Mouse (Mus musculus): ENCODE data around the gene Cdh1.
"Not testable (repeated sequence)": the region's sequence is repeated elsewhere in the genome, so short reads cannot be mapped to it uniquely, and the experiment has no call there.

Gene Cdh1

DNA sequence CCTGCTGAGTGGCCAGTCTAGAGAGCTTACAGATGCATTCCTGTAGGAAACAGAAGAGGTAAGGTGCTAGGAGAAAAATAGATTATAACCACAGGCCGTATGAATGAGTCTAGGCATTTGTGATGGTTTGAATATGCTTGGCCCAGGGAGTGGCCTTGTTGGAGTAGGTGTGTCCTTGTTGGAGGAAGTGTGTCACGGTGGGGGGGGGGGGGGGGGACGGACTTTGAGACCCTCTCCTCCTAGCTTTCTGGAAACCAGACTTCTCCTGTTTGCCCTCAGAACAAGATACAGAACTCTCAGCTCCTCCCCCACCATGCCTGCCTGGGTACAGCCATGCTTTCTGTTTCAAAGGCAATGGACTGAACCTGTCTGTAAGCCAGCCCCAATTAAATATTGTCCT is 10.7 kb upstream of the Cdh1 start:
- DNase-seq (ENCODE audit: low read depth, low spot score): no peak

DNA sequence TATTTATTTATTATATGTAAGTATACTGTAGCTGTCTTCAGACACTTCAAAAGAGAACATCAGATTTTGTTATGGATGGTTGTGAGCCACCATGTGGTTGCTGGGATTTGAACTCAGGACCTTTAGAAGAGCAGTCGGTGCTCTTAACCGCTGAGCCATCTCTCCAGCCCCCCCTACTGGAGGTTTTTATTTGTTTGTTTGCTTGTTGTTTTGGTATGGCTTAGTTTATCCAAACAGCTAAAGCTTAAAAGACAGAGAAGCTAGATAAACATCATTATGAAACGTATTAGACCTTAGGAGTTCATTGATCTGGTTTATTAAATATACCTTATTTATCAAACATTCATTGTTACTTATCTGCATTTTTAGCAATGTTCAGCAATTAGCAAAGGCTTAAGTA is 7.5 kb upstream of the Cdh1 start:
- DNase-seq (ENCODE audit: low read depth, low spot score): peak; percentile 57

DNA sequence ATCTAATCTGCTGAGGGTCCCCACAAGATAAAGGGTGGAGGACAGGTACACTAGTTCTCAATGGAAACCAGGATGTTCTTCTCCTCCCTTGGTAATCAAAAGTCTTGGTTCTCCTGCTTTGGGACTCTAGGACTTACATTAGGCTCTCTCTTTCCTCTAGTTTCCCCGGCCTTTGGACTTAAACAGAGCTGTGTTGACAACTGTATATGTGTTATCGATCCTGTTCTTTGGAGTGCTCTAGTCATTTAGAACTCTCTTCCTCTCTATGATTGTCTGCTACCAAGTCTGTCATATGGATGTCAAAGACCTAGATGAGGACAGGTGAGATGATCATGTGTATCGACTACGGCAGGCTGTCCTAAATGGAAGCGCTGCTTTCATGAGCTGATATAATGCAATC is 6.1 kb upstream of the Cdh1 start:
- DNase-seq (ENCODE audit: low read depth, low spot score): no peak

DNA sequence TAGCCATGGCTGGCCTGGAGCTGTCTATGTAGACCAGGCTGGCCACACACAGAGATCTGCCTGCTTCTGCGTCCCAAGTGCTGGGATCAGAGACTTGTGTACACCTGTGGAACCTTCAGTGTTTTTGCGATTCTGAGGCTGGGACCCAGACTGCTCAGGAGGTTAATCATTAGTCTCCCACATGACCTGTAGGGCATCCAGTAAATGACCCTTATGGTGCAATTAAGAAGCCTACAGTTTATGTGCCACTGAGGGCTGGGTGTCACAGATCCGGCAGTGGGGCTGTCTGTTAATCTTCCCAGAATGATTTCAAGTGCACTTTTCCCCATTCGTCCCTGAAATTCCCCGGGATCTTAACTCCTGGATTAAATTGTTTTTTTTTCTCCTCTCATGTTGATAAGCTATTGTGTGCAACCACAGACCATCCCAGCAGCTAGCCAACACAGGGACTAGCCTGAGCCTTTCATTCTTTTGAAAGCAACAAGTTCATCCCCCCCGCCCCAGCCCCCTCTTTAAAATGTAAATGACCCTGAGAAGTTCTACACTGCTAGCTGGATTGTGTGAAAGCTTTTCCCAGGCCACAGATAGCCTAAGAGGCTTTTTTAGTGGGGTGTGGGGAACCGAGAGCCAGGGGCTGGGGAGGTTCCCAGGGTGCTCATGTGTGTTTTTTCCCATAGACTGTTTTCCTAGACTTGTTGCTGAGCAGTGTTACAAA is 3.7 kb upstream of the Cdh1 start:
- peak; percentile 86 for DNase-seq (ENCODE audit: low read depth, low spot score)

DNA sequence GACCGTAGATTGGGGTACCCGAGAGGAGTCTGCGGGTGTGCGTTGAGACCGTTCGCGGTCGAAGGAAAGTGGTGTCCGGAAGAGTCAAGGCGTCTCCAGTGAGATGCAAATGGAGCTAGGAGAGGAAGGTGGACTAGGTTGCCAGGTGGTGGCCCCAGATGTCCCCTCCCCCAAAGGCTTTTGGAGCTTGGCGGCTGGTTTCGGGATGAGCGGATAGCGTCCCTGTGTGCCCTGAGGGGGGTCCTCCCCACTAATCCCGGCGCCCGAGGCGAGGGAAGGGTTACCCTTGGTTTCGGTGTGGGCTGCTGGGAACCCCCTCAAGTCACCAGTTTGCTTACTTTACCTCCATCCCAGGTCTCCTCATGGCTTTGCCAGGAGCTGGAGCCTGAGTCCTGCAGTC is 782 bp downstream of the Cdh1 start:
- peak; percentile 77 for DNase-seq (ENCODE audit: low read depth, low spot score)

DNA sequence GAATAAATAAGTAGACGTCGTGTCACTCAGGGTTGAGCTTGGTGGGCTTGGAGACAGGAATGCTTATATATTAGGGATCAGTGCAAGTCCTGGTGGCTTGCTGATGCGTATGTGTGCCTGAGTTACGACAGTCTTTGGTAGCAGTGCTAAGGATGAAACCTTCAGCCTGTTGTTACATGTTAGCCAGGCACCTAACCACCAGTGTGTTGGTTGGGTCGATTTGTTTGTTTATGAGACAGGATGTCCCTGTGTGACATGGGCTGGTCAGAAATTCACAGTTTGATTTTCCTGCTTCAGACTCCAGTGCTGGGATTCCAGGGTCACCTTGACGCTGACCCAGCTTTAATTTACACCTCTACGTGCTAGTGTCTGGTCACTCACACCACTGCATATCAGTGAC is 2.5 kb downstream of the Cdh1 start:
- no peak for DNase-seq (ENCODE audit: low read depth, low spot score)

DNA sequence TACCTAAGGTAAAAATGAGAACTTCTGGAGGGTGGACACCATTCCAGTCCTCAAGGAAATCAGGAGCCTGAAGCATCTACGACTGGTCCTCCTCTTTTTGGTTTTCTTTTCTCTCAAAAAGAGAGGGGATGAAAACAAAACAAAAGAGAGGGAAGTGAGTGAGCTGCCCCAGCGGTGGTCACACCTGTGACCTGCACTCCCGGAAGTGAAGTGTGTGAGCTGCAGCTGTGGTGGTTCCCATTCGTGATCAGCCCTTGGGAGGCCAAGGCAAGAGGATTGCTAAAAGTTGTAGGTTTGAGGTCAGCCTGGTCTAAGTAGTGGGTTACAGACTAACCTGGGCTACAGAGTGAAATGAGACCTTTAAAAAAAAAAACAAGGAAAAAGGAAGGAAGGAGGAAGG is 3.0 kb downstream of the Cdh1 start:
- DNase-seq (ENCODE audit: low read depth, low spot score): peak; percentile 17

DNA sequence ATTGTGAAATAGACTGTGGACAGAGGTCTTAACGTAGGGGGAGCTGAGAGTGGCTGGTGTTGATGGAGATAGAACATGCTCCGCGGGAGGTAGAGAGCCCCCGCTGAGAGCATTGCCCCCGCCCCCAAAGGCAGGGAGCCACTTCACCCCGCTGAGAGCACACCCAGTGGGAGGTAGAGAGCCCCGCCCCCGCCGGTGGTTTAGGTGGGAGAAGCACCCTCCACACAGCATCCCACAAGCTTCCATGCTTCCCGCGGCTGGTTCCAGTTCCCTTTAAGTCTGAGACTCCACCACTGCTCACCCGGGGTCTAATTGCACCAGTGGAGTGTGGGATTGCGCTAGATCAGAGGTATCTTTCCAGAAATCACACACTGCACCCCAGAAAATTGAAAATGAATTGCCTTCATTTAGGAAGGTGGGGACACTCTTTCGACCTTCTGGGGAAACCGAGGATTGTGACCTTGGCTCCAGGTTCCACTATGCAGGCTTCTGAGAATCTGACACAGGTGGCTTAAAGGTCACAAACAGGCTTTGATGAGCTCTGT is 3.5 kb downstream of the Cdh1 start:
- DNase-seq (ENCODE audit: low read depth, low spot score): peak; percentile 51

DNA sequence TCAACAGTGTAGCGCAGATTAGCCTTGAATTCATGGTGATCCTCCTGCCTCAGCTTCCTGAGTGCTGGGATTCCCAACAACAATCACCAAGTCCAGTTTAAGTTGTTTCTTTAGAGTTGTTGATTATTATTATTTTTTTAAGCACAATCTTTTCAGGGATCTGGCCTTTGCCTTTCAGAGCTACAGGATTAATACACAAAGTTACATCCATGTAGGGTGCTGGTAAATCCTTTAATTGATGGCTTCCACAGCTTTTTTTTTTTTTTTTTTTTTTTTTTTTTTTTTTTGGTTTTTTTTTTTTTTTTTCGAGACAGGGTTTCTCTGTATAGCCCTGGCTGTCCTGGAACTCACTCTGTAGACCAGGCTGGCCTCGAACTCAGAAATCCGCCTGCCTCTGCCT is 4.6 kb downstream of the Cdh1 start:
- not testable (repeated sequence) for DNase-seq (ENCODE audit: low read depth, low spot score)

DNA sequence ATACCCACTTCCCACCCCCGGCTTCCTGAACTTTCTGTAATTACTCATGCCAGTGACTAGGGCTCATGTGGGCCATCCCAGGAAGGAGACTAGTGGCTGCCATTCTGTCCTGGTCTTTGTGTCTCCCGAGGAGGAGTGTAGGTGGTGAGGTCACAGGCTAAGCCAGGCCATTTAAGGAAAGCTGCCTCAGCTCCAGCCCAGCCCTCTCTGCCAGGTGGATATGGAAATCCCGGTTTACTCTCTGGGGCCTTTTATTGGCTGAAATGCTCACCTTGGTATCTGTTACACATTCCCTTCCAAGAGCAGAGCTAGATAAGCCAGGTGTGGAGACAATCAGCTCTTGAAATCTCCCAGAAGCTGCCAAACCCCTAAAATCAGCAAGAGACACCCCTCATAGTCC is 5.3 kb downstream of the Cdh1 start:
- peak; percentile 88 for DNase-seq (ENCODE audit: low read depth, low spot score)

DNA sequence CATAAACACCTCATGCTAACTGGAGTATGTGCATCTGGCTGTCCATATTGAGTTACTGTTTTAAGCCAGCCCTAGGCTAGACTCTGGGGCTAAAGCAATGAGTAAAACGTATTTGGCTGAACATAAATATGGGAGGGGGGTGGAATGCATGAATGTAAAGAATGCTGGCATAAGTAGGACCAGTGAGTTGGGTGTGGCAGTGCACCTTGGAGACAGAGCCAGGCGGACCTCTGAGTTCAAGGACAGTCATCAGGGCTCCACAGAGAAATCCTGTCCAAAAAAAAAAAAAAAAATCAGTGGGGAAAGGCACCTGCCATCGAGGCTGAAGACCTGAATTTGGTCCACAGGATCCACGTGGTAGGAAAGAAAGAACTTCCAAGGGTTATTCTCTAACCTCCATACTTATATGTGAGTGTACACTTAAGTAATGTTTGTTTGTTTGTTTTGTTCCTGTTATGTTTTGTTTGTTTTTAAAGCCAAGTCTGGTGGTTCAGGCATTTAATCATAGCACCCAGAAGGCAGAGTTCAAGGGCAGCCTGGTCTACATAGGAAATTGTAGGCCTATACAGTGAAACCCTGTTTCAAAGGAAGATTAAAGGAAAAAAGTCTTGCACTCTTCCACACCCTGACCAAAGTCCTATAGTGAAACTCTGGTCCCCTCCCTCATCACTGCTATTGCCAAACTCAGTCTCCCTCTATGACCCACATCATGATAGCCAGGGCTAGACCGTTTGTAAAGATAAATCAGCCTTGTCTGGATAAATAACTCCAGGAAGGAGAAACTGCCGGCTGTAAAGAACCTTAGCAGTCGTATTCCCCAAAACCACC is 6.1 kb downstream of the Cdh1 start:
- DNase-seq (ENCODE audit: low read depth, low spot score): peak; percentile 97

DNA sequence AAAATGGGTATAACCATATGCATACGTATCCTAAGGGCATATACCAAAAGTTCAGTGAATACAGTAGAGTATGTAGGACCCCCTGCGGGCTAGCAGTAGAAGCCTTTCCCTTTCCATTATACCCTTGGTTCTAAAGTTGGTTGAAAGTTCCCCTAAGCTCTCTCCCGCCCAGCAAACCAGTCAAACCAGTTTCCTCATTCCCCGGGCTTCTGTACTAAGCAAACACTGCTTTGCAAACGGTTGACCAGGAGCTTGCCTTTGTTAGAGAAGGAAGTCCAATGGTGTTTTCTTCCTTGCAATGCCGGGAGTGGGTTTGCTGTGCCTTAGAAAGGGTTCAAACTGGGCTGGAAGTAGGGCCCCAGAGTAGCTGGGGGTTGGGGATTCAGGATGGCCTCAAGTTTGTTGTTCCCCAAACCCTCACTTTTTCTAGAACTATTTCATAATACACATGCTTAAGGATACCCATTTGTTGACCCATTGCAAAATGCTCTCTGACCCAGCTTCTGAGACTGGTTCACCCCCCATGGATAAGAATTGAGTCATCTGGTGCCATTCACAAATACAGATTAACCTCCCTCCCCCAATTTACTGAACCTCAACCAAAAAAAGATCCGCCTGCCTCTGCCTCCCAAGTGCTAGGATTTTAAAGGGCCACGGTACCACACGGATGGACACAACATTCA is 7.9 kb downstream of the Cdh1 start:
- peak; percentile 98 for DNase-seq (ENCODE audit: low read depth, low spot score)

DNA sequence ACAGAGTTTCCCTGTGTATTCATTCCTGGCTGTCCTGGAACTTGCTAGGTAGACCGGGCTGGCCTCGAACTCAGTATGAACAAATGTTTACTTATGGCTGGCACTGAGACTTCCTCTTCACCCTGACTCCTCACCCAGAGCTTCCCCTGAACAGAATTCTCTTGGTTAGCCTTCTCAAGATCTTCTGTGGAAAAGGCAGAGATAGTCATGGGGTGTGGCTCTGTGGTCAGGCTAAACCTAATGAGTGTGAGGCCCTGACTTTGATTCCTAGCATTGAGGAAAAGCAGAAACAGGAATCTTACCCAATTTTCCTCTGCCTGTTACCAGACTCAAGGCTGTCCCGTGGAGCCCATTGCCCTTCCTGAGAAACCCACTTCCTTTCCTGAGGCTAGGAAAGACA is 8.9 kb downstream of the Cdh1 start:
- DNase-seq (ENCODE audit: low read depth, low spot score): no peak

DNA sequence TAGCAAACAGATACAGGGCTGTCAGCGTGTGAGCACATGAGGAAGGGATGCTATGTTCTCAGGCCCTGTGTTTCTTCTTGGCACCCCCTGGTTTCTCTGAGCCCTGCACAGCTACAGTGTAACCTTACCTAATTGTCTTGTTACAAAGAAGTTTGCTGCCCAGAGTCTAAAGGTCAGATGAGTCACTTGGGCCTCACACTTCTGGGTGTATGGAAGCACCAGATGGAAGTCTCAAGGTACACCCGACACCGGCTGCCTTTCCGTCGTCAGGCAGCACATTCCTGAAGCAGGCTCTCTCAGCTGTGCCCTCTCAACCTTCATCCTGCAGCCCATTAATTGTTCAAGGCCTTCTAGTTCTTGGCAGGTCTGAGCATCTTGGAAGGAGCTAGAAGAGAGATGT is 11.6 kb downstream of the Cdh1 start:
- peak; percentile 84 for DNase-seq (ENCODE audit: low read depth, low spot score)

DNA sequence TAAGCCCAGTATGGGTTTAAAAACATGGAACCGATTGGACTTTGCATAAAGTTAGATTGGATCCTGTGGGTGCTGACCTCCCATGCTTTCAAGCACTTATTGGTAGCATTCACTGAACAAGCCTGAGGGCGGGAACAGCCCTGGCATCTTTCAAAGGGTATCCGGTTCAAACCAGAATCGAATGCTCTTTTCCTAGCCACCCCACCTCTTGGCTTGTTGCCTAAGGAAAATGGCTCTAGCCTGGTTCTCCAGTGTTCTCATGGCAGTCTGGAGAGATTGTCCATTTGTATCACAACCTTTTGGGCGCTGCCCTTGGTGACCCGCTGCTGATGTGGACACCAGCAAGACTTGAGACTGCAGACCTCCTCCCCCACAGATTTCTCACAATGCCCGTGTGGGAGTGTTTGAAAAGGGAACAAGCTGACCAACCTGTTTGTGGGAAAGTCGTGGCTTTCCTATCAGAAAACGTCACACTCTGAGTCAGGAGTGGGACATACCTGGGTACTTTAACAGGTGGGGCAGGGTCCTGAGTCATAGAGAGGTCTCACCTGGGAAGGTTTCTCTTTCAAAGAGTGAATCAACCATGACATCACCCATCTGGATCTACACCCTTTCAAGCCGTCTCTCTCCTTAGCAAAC is 12.6 kb downstream of the Cdh1 start:
- peak; percentile 81 for DNase-seq (ENCODE audit: low read depth, low spot score)

DNA sequence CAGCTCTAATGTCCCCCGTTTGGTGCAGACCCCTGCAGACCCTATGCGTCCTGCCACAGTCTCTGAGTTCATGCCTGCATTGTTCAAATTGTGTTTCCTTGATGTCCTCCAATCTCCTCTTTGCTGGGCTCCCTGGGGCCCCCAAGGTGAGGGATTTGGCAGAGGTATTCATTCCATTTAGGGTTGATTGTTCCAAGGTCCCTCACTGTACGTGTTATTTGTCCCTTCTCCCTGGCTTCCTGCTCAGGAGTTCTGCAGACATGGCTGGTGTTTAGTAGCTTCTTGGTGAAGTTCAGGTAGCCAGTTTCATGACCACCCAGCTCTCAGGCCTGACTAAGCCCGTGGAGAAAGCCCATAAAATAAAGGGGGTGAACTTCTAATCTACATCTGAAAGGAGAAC is 13.5 kb downstream of the Cdh1 start:
- peak; percentile 51 for DNase-seq (ENCODE audit: low read depth, low spot score)

DNA sequence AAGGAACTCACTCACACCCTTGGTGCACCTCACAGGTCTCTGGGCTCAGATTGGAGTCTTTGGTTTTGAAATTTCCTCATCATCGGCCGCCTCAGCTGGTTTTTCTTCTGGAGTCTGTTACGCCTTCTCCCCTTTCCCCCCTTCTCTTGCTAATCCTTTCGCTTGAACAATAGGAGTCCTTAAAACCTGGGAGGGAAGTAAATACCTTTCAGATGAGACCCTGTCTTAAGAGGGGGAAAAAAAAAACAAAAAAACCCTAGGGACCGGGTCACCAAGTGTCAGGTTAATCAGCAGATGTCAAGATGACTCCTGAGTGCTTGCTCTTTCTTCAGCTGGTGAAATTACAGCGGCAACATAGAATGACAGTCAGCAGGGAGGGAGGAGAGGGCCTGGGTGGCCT is 14.0 kb downstream of the Cdh1 start:
- peak; percentile 85 for DNase-seq (ENCODE audit: low read depth, low spot score)

DNA sequence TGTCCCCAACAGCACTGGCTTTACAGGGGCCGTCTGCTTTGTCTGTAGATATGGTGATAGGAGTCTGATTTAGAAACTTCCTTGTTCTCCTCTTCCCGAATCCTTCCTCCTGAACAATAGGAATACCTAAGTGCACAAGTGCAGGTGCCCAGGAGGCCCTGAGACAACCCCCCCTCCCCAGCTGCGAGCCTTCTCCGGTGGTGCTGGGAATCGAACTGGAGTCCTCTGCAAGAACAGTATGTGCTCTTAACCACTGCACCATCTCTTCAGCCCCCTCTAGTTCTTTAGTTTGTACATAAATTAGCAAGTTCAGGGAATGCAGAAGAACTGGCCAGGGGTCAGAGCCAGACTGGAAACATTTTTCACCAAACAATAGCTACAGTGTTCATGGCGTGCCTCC is 14.7 kb downstream of the Cdh1 start:
- DNase-seq (ENCODE audit: low read depth, low spot score): peak; percentile 82

DNA sequence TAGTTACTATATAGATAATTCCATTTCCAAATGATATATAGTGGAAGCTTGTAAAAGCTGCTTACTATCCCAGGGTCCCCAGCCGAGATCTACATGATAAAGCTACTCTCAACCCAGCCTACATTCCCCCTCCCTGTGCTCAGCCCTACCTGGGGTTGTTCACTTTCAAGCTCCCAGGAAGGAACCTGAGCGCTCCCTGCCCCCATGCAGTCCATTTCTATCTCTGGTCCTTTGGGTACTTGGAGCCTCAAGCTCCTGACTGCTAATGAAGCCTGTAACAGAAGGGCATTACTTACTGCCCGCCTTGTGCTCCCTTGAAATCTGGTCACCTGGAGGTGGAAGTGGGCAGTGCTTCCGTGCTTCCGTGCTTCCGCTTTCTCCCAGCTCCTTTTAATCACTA is 15.2 kb downstream of the Cdh1 start:
- DNase-seq (ENCODE audit: low read depth, low spot score): peak; percentile 87

DNA sequence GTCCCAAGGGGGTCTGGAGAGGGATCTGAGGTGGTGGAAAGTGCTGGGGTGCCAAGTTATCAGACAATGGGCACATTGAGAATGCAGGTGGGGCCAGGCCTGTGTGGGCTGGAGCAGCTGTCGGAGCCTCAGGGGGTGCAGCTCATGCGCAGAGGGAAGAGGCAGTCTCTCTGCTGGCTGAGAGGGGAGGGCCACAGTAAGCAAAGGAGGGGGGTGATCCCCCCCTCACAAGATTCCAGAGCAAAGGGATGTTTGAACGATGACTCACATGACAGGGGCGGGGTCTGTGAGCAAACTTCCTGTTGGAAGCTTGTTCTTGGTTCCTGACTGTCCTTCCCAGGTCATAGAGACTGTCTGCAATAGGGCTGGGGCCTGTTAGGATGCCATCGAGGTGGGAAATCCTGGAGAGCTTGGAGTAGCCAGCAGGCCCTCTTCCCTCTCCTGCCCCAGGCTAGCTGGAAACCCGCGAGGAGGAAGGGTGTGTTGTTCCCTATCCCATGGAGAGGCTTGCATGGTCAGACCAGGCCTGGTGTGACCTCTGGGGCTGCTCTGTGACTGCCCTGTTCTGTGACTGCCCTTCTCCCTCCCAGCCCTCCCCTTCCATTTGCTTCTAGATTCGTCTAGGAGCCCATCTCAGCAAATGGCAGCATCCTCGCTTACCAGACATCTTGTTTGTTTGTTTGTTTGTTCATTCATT is 16.5 kb downstream of the Cdh1 start:
- DNase-seq (ENCODE audit: low read depth, low spot score): peak; percentile 99

DNA sequence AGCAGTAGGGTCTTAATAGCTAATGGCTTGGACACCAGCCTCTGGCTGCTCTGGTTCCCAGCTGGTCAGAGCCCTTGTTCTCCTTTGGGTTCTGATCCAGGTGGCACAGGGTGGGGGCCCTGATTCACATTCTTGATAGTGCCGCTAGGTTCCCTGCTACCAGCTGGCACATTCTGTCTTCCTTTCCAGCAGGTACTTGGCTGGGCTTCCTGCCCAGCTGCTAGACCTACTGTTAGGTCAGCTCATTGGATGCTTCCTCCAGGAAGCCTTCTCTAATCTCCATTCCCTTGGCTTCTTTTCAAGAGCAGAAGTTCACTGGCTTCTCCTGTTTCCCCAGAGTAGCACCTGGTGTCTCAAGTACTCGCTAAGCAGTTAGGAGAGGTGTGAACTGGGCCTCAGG is 17.3 kb downstream of the Cdh1 start:
- DNase-seq (ENCODE audit: low read depth, low spot score): peak; percentile 58
